Mouse (Mus musculus) G1E (cell line): Measurements from ENCODE around the gene Rnf157.

Experiments used
- CTCF ChIP-seq: IDR thresholded peaks from 2 replicates; pipeline ENCODE4 v1.5.1; 2012; ENCODE audit warnings: low read depth, low read length, inconsistent platforms, mixed read lengths
- GATA1 ChIP-seq: IDR thresholded peaks from 2 replicates; pipeline ENCODE4 v1.6.1; 2012; ENCODE audit warnings: borderline replicate concordance, low read length, inconsistent platforms, mixed read lengths
- GATA2 ChIP-seq: IDR thresholded peaks from 2 replicates; pipeline ENCODE4 v1.6.1; 2012; ENCODE audit warnings: low read depth, low read length, inconsistent platforms, borderline replicate concordance
- POLR2AphosphoS5 ChIP-seq: IDR thresholded peaks from 2 replicates; pipeline ENCODE4 v1.6.1; 2012; ENCODE audit warnings: low read depth, low read length, inconsistent platforms; ENCODE audit not compliant: insufficient replicate concordance
- TAL1 ChIP-seq: conservative IDR thresholded peaks from 2 replicates; pipeline ENCODE4 v1.6.1; 2012; ENCODE audit warnings: low read depth, low read length, inconsistent platforms, mixed read lengths

DNA sequence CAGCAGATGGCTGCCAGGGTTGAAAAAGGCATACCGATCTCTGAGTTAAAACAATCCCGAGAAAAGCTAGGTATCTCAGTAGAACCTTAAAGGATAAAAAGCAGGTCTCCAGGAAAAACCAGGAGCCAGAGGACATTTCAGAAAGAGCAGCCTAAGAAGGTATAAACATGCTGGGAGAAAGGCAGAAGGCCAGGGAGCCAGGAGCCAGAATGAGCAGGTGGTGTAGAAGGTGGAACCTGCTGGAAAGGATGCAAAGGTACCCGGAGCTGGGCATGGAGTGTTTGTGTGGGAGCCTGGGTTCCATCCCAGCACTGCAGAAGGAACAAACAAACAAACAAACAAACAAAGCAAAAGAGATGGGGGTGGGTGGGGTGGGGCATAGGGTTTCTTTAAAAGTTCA is 36.5 kb upstream of the Rnf157 start:
- TF ChIP-seq CTCF (no peak), POLR2AphosphoS5 (no peak), GATA1 (no peak), TAL1 (no peak), GATA2 (no peak)
